Mouse (Mus musculus) liver, embryonic 13.5 days (tissue): ENCODE results near the gene Nfib. TPM values are rescaled to one million over a fixed set of nuclear protein-coding genes. Genes with fewer than 3 reads are reported as not detected.

ENCODE experiments used
- ATAC-seq: fragments of 200-750 bp; cut with Nextera tagmentation; 2 replicates; pipeline ENCODE4 v1.8.0; 2017; ENCODE audit warnings: low read depth, mild to moderate bottlenecking, moderate number of reproducible peaks, moderate library complexity
- DNase-seq: peaks from one replicate; pipeline ENCODE4 v3.0.0; 2022
- H3K27ac ChIP-seq: fragments of 300-500 bp; sonication (generic); 2 replicates; pipeline ENCODE4 v1.5.1; 2015; ENCODE audit warnings: moderate library complexity, mild to moderate bottlenecking, inconsistent platforms
- H3K27me3 ChIP-seq: fragments of 300-500 bp; sonication (generic); 2 replicates; pipeline ENCODE4 v1.6.1; 2015; ENCODE audit warnings: mild to moderate bottlenecking, inconsistent platforms
- H3K36me3 ChIP-seq: fragments of 300-500 bp; sonication (generic); 2 replicates; pipeline ENCODE4 v1.6.1; 2015; ENCODE audit warnings: mild to moderate bottlenecking, inconsistent platforms
- H3K4me1 ChIP-seq: fragments of 300-500 bp; sonication (generic); replicated peaks from 2 replicates; pipeline ENCODE4 v1.6.1; 2015; ENCODE audit warnings: inconsistent platforms
- H3K4me2 ChIP-seq: fragments of 300-500 bp; sonication (generic); 2 replicates; pipeline ENCODE4 v1.6.1; 2015; ENCODE audit warnings: inconsistent platforms, mild to moderate bottlenecking, moderate library complexity
- H3K4me3 ChIP-seq: fragments of 300-500 bp; sonication (generic); replicated peaks from 2 replicates; pipeline ENCODE4 v1.5.1; 2015; ENCODE audit warnings: mild to moderate bottlenecking, inconsistent platforms
- H3K9ac ChIP-seq: fragments of 300-500 bp; sonication (generic); 2 replicates; pipeline ENCODE4 v1.6.1; 2015; ENCODE audit warnings: mild to moderate bottlenecking, inconsistent platforms
- H3K9me3 ChIP-seq: fragments of 300-500 bp; sonication (generic); replicated peaks from 2 replicates; pipeline ENCODE4 v1.6.1; 2016; ENCODE audit warnings: inconsistent platforms
- WGBS: fragments of 180-500 bp; shearing (Covaris S2); methylation state at CpG from one replicate; pipeline ENCODE4 v1.1.7; 2015; ENCODE audit not compliant: insufficient replicate concordance; 5-methylcytosine and 5-hydroxymethylcytosine counted together
- polyA plus RNA-seq: library from polyadenylated mRNA; unstranded; fragments of >200 nt; fragmentation: Nextera tagmentation; extraction: Ambion mirVana; gene quantifications from 2 replicates; pipeline ENCODE4 v1.2.1, GENCODE M21; 2015

The Nfib gene
- polyA plus RNA-seq, 1 experiment from 2014 or later, result 4.9 TPM

- Histone ChIP-seq H3K9ac (no peak overlapping the region), H3K4me3 (no peak overlapping the region), H3K4me2 (no peak overlapping the region), H3K9me3 (no peaks in the 10 kb centered on the region), H3K4me1 (0 out of 2 replicates have a peak, but pooled peaks cover 2% of the 10 kb centered on the region), H3K27ac (no peak overlapping the region), H3K27me3 (no peaks in the 10 kb centered on the region), H3K36me3 (no peaks in the 10 kb centered on the region)
- ATAC-seq (no peak), DNase-seq (no peak)
- WGBS, result 73% methylated on average over 8 of the region's 8 CpGs
Measured at GRCm38 (mm10) chr4:82431831-82432230, 273.7 kb downstream of the Nfib start.

GRCm38 (mm10) chr4:82430802-82431201 is 274.7 kb downstream of the Nfib start:
- ATAC-seq (no peak), DNase-seq (no peak)
- WGBS, result 59% methylated on average over 3 of the region's 3 CpGs
- no peaks in the 10 kb centered on the region for H3K4me1 ChIP-seq
- no peak overlapping the region for H3K27ac ChIP-seq
- no peaks in the 10 kb centered on the region for H3K27me3 ChIP-seq
- H3K4me3 ChIP-seq, result no peak overlapping the region
- no peak overlapping the region for H3K9ac ChIP-seq
- no peak overlapping the region for H3K4me2 ChIP-seq
- H3K36me3 ChIP-seq, result no peaks in the 10 kb centered on the region
- no peaks in the 10 kb centered on the region for H3K9me3 ChIP-seq

- Histone ChIP-seq H3K4me1 (no peaks in the 10 kb centered on the region), H3K4me2 (no peak overlapping the region), H3K9ac (no peak overlapping the region), H3K27ac (no peak overlapping the region), H3K9me3 (no peaks in the 10 kb centered on the region), H3K36me3 (no peaks in the 10 kb centered on the region), H3K4me3 (no peak overlapping the region), H3K27me3 (no peaks in the 10 kb centered on the region)
- WGBS, result 60% methylated on average over 4 of the region's 4 CpGs
- DNase-seq (no peak), ATAC-seq (no peak)
Measured at GRCm38 (mm10) chr4:82426224-82426623, 279.3 kb downstream of the Nfib start.

- H3K4me1 ChIP-seq, result no peaks in the 10 kb centered on the region
- H3K9me3 ChIP-seq, result no peaks in the 10 kb centered on the region
- no peak overlapping the region for H3K9ac ChIP-seq
- no peak overlapping the region for H3K4me3 ChIP-seq
- 53% methylated on average over 4 of the region's 4 CpGs for WGBS
- ATAC-seq (no peak), DNase-seq (no peak)
- H3K4me2 ChIP-seq, result no peak overlapping the region
- H3K36me3 ChIP-seq, result no peaks in the 10 kb centered on the region
- no peak overlapping the region for H3K27ac ChIP-seq
- no peaks in the 10 kb centered on the region for H3K27me3 ChIP-seq
Measured at GRCm38 (mm10) chr4:82418241-82418640, 287.3 kb downstream of the Nfib start.

GRCm38 (mm10) chr4:82415817-82416216 is 289.7 kb downstream of the Nfib start:
- Histone ChIP-seq H3K36me3 (no peaks in the 10 kb centered on the region), H3K4me2 (no peak overlapping the region), H3K27me3 (no peaks in the 10 kb centered on the region), H3K4me1 (peaks cover 15% of the 10 kb centered on the region; the same call in 1 of the 2 replicates), H3K27ac (no peak overlapping the region), H3K9ac (no peak overlapping the region), H3K9me3 (no peaks in the 10 kb centered on the region), H3K4me3 (no peak overlapping the region)
- ATAC-seq (no peak), DNase-seq (no peak)
- WGBS, result 44% methylated on average over 4 of the region's 4 CpGs

- H3K36me3 ChIP-seq, result no peaks in the 10 kb centered on the region
- ATAC-seq (no peak), DNase-seq (no peak)
- H3K27ac ChIP-seq, result no peak overlapping the region; the same call in 1 of the 2 replicates
- H3K9ac ChIP-seq, result no peak overlapping the region
- no peak overlapping the region for H3K4me3 ChIP-seq
- 62% methylated on average over 7 of the region's 7 CpGs for WGBS
- no peak overlapping the region for H3K4me2 ChIP-seq
- H3K4me1 ChIP-seq, result peaks cover 16% of the 10 kb centered on the region; the same call in 1 of the 2 replicates
- no peaks in the 10 kb centered on the region for H3K9me3 ChIP-seq
- no peaks in the 10 kb centered on the region for H3K27me3 ChIP-seq
Measured at GRCm38 (mm10) chr4:82412651-82413050, 292.9 kb downstream of the Nfib start.

- Histone ChIP-seq H3K36me3 (no peaks in the 10 kb centered on the region), H3K9me3 (no peaks in the 10 kb centered on the region), H3K9ac (no peak overlapping the region), H3K4me1 (peaks cover 16% of the 10 kb centered on the region; the same call in 1 of the 2 replicates), H3K4me3 (no peak overlapping the region), H3K27ac (no peak overlapping the region), H3K4me2 (no peak overlapping the region), H3K27me3 (no peaks in the 10 kb centered on the region)
- WGBS, result 34% methylated on average over 5 of the region's 5 CpGs
- no peak for ATAC-seq
- DNase-seq, result no peak
Measured at GRCm38 (mm10) chr4:82411965-82412364, 293.6 kb downstream of the Nfib start.

- Histone ChIP-seq H3K4me3 (no peak overlapping the region), H3K27ac (no peak overlapping the region), H3K9ac (no peak overlapping the region), H3K4me2 (no peak overlapping the region), H3K36me3 (no peaks in the 10 kb centered on the region), H3K4me1 (peaks cover 21% of the 10 kb centered on the region; the same call in 1 of the 2 replicates), H3K9me3 (no peaks in the 10 kb centered on the region), H3K27me3 (no peaks in the 10 kb centered on the region)
- ATAC-seq (no peak), DNase-seq (no peak)
- WGBS, result 71% methylated on average over 22 of the region's 22 CpGs
Measured at GRCm38 (mm10) chr4:82408463-82409404, 296.8 kb downstream of the Nfib start.

GRCm38 (mm10) chr4:82406511-82406910 is 299.0 kb downstream of the Nfib start:
- no peak overlapping the region for H3K4me2 ChIP-seq
- no peak for ATAC-seq

GRCm38 (mm10) chr4:82405791-82406190 is 299.8 kb downstream of the Nfib start:
- Histone ChIP-seq H3K27ac (no peak overlapping the region), H3K36me3 (no peaks in the 10 kb centered on the region), H3K4me3 (no peak overlapping the region), H3K4me1 (peaks cover 5% of the 10 kb centered on the region; the same call in 1 of the 2 replicates), H3K9me3 (no peaks in the 10 kb centered on the region), H3K27me3 (no peaks in the 10 kb centered on the region), H3K9ac (no peak overlapping the region), H3K4me2 (no peak overlapping the region)
- ATAC-seq (no peak), DNase-seq (no peak)
- WGBS, result 74% methylated on average over 5 of the region's 5 CpGs

More at GRCm38 (mm10) chr4:82406511-82406910, 299.0 kb downstream of the Nfib start:
- DNase-seq, result no peak
- Histone ChIP-seq H3K9ac (no peak overlapping the region), H3K36me3 (no peaks in the 10 kb centered on the region), H3K27me3 (no peaks in the 10 kb centered on the region), H3K27ac (no peak overlapping the region), H3K4me3 (no peak overlapping the region), H3K4me1 (peaks cover 7% of the 10 kb centered on the region; the same call in 1 of the 2 replicates), H3K9me3 (no peaks in the 10 kb centered on the region)
- WGBS, result 65% methylated on average over 6 of the region's 6 CpGs

- DNase-seq, result no peak
- WGBS, result 68% methylated on average over 13 of the region's 13 CpGs
- H3K4me1 ChIP-seq, result peaks cover 14% of the 10 kb centered on the region
- no peak overlapping the region for H3K4me3 ChIP-seq
- no peak overlapping the region for H3K4me2 ChIP-seq
- no peaks in the 10 kb centered on the region for H3K27me3 ChIP-seq
- H3K9ac ChIP-seq, result no peak overlapping the region
- H3K9me3 ChIP-seq, result no peaks in the 10 kb centered on the region
- H3K36me3 ChIP-seq, result no peaks in the 10 kb centered on the region
- H3K27ac ChIP-seq, result no peak overlapping the region
- no peak for ATAC-seq
Measured at GRCm38 (mm10) chr4:82403975-82404651, 301.4 kb downstream of the Nfib start.
